Mouse (Mus musculus) heart, postnatal 0 days (tissue): Measurements from ENCODE around the gene RPS10-NUDT3.

Experiments used
- CTCF ChIP-seq: IDR thresholded peaks from 2 replicates; pipeline ENCODE4 v1.5.1; 2016; ENCODE audit warnings: antibody characterized with exemption, control low read depth, low read depth
- EP300 ChIP-seq: IDR thresholded peaks from 2 replicates; pipeline ENCODE4 v1.6.1; 2016; ENCODE audit warnings: antibody characterized with exemption, low read depth

DNA sequence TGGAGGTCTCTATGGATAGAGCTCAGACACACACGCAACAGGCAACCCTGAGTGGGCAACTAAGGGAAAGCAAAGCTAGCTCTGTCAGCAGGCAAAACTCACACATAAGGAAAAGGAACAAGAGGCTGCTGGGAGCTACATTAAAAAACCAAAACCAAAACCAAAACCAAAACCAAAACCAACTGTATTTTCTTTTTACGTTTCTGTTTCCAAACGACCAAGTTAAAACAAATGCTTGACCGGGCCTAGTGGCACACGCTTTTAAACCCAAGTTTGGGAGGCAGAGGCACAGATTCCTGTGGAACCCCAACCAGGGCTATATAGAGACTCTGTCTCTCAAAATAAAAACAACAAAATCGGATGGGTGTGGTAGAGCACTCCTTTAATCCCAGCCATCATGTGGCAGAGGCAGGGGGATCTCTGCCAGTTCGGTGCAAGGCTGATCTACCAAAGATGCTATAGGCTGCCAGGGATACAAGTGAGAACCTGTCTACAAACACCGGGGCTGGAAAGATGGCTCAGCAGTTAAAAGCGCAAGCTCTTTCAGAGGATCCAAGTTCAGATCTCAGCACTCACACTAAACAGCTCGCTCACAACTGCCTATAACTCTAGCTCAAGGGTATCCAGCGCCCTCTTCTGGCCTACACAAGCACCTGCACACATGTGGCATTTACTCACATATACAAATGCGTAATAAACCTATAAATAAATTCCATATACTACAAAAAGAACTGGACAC lies 43.0 kb downstream of the RPS10-NUDT3 start:
- no peak for TF ChIP-seq EP300
- TF ChIP-seq CTCF, result peak; percentile 24; the same call in 1 of the 2 replicates
